Mouse (Mus musculus): Measurements from ENCODE around the gene Vps33b. TPM values are rescaled to one million over a fixed set of nuclear protein-coding genes. Genes with fewer than 3 reads are reported as not detected.

Vps33b gene
- polyA plus RNA-seq, 1 experiment: 34.0 TPM

GRCm38 (mm10) chr7:80296462-80296861 lies 27.0 kb downstream of the Vps33b start:
- no peak for TF ChIP-seq CTCF (IDR thresholded peaks at IDR 0.05; ENCODE audit: borderline replicate concordance, extremely low read depth, insufficient read depth, insufficient read length)
- no peak for TF ChIP-seq POLR2A (IDR thresholded peaks at IDR 0.05; ENCODE audit: borderline replicate concordance, extremely low read depth, insufficient read depth, insufficient read length, poor library complexity, severe bottlenecking)

DNA sequence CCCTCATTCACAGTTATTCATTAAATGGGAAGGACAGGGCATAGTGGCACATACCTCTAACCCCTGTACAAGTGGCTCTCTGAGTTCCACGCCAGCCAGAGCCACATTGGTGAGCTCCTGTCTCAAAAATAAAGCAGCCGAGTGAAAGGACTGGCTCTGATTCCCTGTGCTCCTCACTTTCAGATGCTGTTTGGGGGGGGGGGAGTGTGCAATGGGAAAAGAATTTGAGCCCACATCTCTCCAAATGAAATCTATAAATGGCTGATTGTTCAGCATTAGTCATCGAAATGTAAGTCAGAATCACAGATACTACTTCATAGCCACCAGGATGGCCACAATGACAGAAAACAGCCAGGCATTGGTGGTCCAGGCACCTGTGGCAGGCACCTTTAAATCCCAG lies 27.6 kb downstream of the Vps33b start:
- TF ChIP-seq POLR2A (IDR thresholded peaks at IDR 0.05; ENCODE audit: borderline replicate concordance, extremely low read depth, insufficient read depth, insufficient read length, poor library complexity, severe bottlenecking): no peak
- no peak for TF ChIP-seq CTCF (IDR thresholded peaks at IDR 0.05; ENCODE audit: borderline replicate concordance, extremely low read depth, insufficient read depth, insufficient read length)
- DNase-seq (ENCODE audit: low read depth): no peak

More at GRCm38 (mm10) chr7:80296462-80296861, 27.0 kb downstream of the Vps33b start:
- DNase-seq (ENCODE audit: low read depth): no peak

DNA sequence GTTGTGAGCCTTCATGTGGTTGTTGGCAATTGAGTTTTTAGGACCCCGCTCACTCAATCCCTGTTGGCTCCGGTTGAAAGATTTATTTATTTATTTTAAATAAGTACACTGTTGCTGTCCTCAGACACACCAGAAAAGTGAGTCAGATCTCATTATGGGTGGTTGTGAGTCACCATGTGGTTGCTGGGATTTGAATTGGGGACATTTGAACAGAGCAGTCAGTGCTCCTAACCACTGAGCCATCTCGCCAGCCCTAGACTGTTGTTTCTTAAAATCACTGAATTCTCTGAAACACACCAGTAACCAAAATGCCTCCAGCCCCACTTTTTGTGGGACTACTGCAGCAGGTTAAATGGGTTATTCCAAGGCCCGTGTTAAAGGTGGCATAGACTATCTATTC lies 29.3 kb downstream of the Vps33b start:
- DNase-seq (ENCODE audit: low read depth): no peak
- TF ChIP-seq CTCF (IDR thresholded peaks at IDR 0.05; ENCODE audit: borderline replicate concordance, extremely low read depth, insufficient read depth, insufficient read length): no peak
- TF ChIP-seq POLR2A (IDR thresholded peaks at IDR 0.05; ENCODE audit: borderline replicate concordance, extremely low read depth, insufficient read depth, insufficient read length, poor library complexity, severe bottlenecking): no peak

- no peak for DNase-seq (ENCODE audit: low read depth)
- TF ChIP-seq POLR2A (IDR thresholded peaks at IDR 0.05; ENCODE audit: borderline replicate concordance, extremely low read depth, insufficient read depth, insufficient read length, poor library complexity, severe bottlenecking): no peak
- TF ChIP-seq CTCF (IDR thresholded peaks at IDR 0.05; ENCODE audit: borderline replicate concordance, extremely low read depth, insufficient read depth, insufficient read length): no peak
Observed at GRCm38 (mm10) chr7:80299568-80299967, 30.1 kb downstream of the Vps33b start.

GRCm38 (mm10) chr7:80301522-80301921 lies 32.1 kb downstream of the Vps33b start:
- no peak for DNase-seq (ENCODE audit: low read depth)
- TF ChIP-seq POLR2A (IDR thresholded peaks at IDR 0.05; ENCODE audit: borderline replicate concordance, extremely low read depth, insufficient read depth, insufficient read length, poor library complexity, severe bottlenecking) (no peak), CTCF (IDR thresholded peaks at IDR 0.05; ENCODE audit: borderline replicate concordance, extremely low read depth, insufficient read depth, insufficient read length) (no peak)

DNA sequence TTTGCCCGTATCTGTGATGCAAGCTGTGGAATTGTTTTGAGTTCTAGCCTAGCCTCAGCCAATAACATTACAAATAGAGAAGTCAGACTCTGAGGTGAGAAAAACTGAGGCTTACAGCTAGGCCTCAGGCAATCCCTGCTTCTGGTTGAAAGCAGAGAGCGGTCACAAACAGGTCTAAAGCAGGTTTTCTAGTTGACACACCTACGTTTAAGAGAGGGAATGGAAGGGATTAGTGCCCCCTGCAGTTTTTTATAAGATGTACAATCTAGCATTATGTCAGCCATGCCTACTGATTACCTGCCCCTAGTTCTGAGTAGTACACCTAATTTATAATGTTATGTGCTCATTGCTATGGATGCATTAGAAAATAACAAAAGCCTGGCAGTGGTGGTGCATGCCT lies 38.3 kb downstream of the Vps33b start:
- TF ChIP-seq POLR2A (IDR thresholded peaks at IDR 0.05; ENCODE audit: borderline replicate concordance, extremely low read depth, insufficient read depth, insufficient read length, poor library complexity, severe bottlenecking) (no peak), CTCF (IDR thresholded peaks at IDR 0.05; ENCODE audit: borderline replicate concordance, extremely low read depth, insufficient read depth, insufficient read length) (no peak)
- DNase-seq (ENCODE audit: low read depth): no peak

GRCm38 (mm10) chr7:80310771-80311170 lies 41.3 kb downstream of the Vps33b start:
- no peak for DNase-seq (ENCODE audit: low read depth)
- TF ChIP-seq POLR2A (IDR thresholded peaks at IDR 0.05; ENCODE audit: borderline replicate concordance, extremely low read depth, insufficient read depth, insufficient read length, poor library complexity, severe bottlenecking) (no peak), CTCF (IDR thresholded peaks at IDR 0.05; ENCODE audit: borderline replicate concordance, extremely low read depth, insufficient read depth, insufficient read length) (no peak)

DNA sequence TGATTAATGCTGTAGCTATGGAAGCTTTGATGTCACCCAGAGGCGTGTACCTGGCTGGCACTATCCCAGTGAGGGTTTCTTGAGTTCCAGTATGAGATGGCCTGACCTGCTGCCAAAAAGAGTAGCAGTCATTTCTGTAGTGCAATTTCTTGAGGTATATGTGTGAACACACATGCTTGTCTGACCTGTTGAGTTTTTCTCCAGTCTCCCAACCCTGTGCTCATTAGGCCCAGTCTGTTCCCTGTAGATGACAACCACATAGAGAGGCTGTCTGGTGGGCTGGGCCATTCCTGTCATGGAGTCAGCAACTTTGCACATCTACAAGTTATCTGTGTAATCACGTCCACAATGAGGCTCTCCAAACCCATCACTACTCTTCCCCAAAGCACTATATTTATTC lies 46.3 kb downstream of the Vps33b start:
- no peak for DNase-seq (ENCODE audit: low read depth)
- no peak for TF ChIP-seq POLR2A (IDR thresholded peaks at IDR 0.05; ENCODE audit: borderline replicate concordance, extremely low read depth, insufficient read depth, insufficient read length, poor library complexity, severe bottlenecking)
- no peak for TF ChIP-seq CTCF (IDR thresholded peaks at IDR 0.05; ENCODE audit: borderline replicate concordance, extremely low read depth, insufficient read depth, insufficient read length)

DNA sequence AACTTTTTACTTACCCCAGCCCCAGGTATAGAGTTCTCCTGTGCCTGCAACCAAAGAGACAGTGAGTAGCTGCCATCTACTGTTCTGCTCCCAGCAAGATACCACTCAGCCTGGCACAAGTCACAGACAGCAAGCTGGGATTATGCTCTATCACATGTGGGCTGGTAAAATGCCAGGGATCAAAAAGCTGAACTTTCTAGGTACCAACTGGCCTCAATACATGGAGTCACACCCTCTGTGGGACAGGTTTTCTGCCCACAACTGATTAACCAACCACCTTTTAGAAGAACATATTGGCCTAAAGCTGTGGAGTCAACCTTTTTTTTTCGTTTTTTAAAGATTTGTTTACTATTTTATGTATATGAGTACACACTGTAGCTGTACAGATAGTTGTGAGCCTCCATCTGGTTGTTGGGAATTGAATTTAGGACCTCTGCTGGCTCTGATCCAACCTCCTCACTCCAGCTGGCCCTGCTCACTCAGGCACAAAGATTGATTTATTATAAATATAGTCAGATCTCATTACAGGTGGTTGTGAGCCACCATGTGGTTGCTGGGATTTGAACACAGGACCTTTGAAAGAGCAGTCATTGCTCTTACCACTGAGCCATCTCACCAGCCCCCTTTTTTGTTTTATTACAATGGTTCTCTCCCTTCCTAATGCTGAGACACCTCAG lies 48.1 kb downstream of the Vps33b start:
- TF ChIP-seq CTCF (IDR thresholded peaks at IDR 0.05; ENCODE audit: borderline replicate concordance, extremely low read depth, insufficient read depth, insufficient read length) (no peak), POLR2A (IDR thresholded peaks at IDR 0.05; ENCODE audit: borderline replicate concordance, extremely low read depth, insufficient read depth, insufficient read length, poor library complexity, severe bottlenecking) (no peak)
- no peak for DNase-seq (ENCODE audit: low read depth)

- TF ChIP-seq CTCF (IDR thresholded peaks at IDR 0.05; ENCODE audit: borderline replicate concordance, extremely low read depth, insufficient read depth, insufficient read length) (no peak), POLR2A (IDR thresholded peaks at IDR 0.05; ENCODE audit: borderline replicate concordance, extremely low read depth, insufficient read depth, insufficient read length, poor library complexity, severe bottlenecking) (no peak)
- no peak for DNase-seq (ENCODE audit: low read depth)
Observed at GRCm38 (mm10) chr7:80318670-80319069, 49.2 kb downstream of the Vps33b start.

GRCm38 (mm10) chr7:80319846-80320496 lies 50.5 kb downstream of the Vps33b start:
- DNase-seq (ENCODE audit: low read depth): no peak
- TF ChIP-seq POLR2A (IDR thresholded peaks at IDR 0.05; ENCODE audit: borderline replicate concordance, extremely low read depth, insufficient read depth, insufficient read length, poor library complexity, severe bottlenecking) (no peak), CTCF (IDR thresholded peaks at IDR 0.05; ENCODE audit: borderline replicate concordance, extremely low read depth, insufficient read depth, insufficient read length) (no peak)

DNA sequence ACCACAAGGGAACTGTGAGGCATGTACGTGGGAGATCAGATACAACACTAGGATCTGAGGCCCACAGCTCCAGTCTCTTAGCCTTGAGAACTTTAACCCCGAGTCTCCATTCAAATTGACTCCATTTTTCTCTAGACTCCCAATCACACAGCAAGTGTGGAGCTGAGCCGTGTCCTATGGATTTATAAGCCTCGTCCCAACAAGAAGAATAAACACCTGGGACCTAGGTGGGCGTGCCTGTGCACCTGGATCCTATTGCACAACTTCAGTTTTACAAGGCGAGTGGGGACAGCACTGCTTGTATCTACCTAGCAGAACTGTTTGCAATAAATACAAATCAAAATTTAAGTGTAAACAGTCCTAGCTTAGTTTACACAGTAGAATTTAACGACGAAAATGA lies 53.9 kb downstream of the Vps33b start:
- TF ChIP-seq POLR2A (IDR thresholded peaks at IDR 0.05; ENCODE audit: borderline replicate concordance, extremely low read depth, insufficient read depth, insufficient read length, poor library complexity, severe bottlenecking) (no peak), CTCF (IDR thresholded peaks at IDR 0.05; ENCODE audit: borderline replicate concordance, extremely low read depth, insufficient read depth, insufficient read length) (no peak)

More for the DNA sequence above, 53.9 kb downstream of the Vps33b start:
- no peak for DNase-seq (ENCODE audit: low read depth)

Data from brain, embryonic 14.5 days (tissue).